Mouse (Mus musculus): ENCODE results near the gene Abcg2. TPM values are rescaled to one million over a fixed set of nuclear protein-coding genes. Genes with fewer than 3 reads are reported as not detected.

Abcg2 gene
- polyA plus RNA-seq (2017; shearing (Covaris generic)): 19.7 TPM

DNA sequence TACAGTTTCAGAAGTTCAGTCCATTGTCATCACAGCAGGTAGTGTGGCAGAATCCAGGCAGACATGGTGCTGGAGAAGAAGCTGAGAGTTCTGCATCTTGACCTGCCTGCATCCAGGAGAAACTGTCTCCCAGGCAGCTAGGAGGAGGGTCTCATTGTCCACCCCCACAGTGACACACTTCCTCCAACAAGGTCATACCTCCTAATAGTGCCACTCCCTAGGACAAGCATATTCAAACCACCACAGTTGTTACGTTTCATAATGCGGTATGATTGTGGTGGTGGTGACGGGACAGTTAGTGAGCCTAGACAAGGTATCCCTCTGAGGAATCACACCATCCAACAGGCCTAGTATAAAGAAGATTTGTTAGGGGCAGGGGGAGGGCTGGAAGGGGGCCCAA lies at the start of gene Abcg2:
TSS of gene Abcg2 (plus strand) at position 301 of the 400 bp plus-strand sequence.

Other genes with a start within 250 kb of the Abcg2 start
- gene Vmn1r30, start 141.1 kb upstream of the Abcg2 start, polyA plus RNA-seq (2017; shearing (Covaris generic)): not detected
- gene Vmn1r31, start 109.2 kb upstream of the Abcg2 start, polyA plus RNA-seq (2017; shearing (Covaris generic)): not detected
- 68.3 TPM for gene Herc3, start 246.9 kb downstream of the Abcg2 start, polyA plus RNA-seq (2017; shearing (Covaris generic))